Mouse (Mus musculus) heart, adult 2 months (tissue): ENCODE results near the gene Gm4559.
"Not testable (repeated sequence)": the region's sequence is repeated elsewhere in the genome, so short reads cannot be mapped to it uniquely, and the experiment has no call there.

Experiments used
- CTCF ChIP-seq: fragments of 200-600 bp; IDR thresholded peaks from 2 replicates; pipeline ENCODE4 v1.8.1; 2022; ENCODE audit warnings: antibody characterized with exemption, mild to moderate bottlenecking, moderate library complexity
- EP300 ChIP-seq: fragments of 200-500 bp; IDR thresholded peaks from 2 replicates; pipeline ENCODE4 v1.6.1; 2011; ENCODE audit warnings: low read depth, low read length, control low read depth; ENCODE audit not compliant: insufficient read depth
- POLR2A ChIP-seq: fragments of 200-500 bp; IDR thresholded peaks from 2 replicates; pipeline ENCODE4 v1.6.1; 2011; ENCODE audit warnings: mild to moderate bottlenecking, low read depth, low read length, control low read depth; ENCODE audit not compliant: insufficient read depth

- not testable (repeated sequence) for TF ChIP-seq CTCF, EP300, POLR2A
Measured at GRCm38 (mm10) chr7:142296108-142296507, 21.9 kb upstream of the Gm4559 start.
